Mouse (Mus musculus) lung, embryonic 15.5 days (tissue): Measurements from ENCODE around the gene Myl7. TPM values are rescaled to one million over a fixed set of nuclear protein-coding genes. Genes with fewer than 3 reads are reported as not detected.

Experiments
- ATAC-seq: fragments of 200-750 bp; cut with Nextera tagmentation; 2 replicates; pipeline ENCODE4 v1.8.0; 2017; ENCODE audit warnings: moderate number of reproducible peaks, borderline replicate concordance; ENCODE audit not compliant: low FRiP score, low TSS enrichment; ENCODE audit errors: extremely low read depth
- H3K27ac ChIP-seq: fragments of 300-500 bp; sonication (generic); 2 replicates; pipeline ENCODE4 v1.5.1; 2015; ENCODE audit warnings: moderate library complexity, mild to moderate bottlenecking, inconsistent platforms
- H3K27me3 ChIP-seq: fragments of 300-500 bp; sonication (generic); 2 replicates; pipeline ENCODE4 v1.6.1; 2015; ENCODE audit warnings: inconsistent platforms
- H3K36me3 ChIP-seq: fragments of 300-500 bp; sonication (generic); 2 replicates; pipeline ENCODE4 v1.6.1; 2015; ENCODE audit warnings: inconsistent platforms
- H3K4me1 ChIP-seq: fragments of 300-500 bp; sonication (generic); 2 replicates; pipeline ENCODE4 v1.6.1; 2015; ENCODE audit warnings: inconsistent platforms
- H3K4me2 ChIP-seq: fragments of 300-500 bp; sonication (generic); 2 replicates; pipeline ENCODE4 v1.6.1; 2015; ENCODE audit warnings: inconsistent platforms, mild to moderate bottlenecking, moderate library complexity
- H3K4me3 ChIP-seq: fragments of 300-500 bp; sonication (generic); 2 replicates; pipeline ENCODE4 v1.5.1; 2015; ENCODE audit warnings: mild to moderate bottlenecking, inconsistent platforms
- H3K9ac ChIP-seq: fragments of 300-500 bp; sonication (generic); 2 replicates; pipeline ENCODE4 v1.6.1; 2015; ENCODE audit warnings: inconsistent platforms
- H3K9me3 ChIP-seq: fragments of 300-500 bp; sonication (generic); 2 replicates; pipeline ENCODE4 v1.6.1; 2016; ENCODE audit warnings: inconsistent platforms
- WGBS: fragments of 180-500 bp; shearing (Covaris S2); methylation state at CpG from one replicate; pipeline ENCODE4 v1.1.7; 2015; 5-methylcytosine and 5-hydroxymethylcytosine counted together
- polyA plus RNA-seq: library from polyadenylated mRNA; unstranded; fragments of >200 nt; fragmentation: Nextera tagmentation; extraction: Ambion mirVana; gene quantifications from 2 replicates; pipeline ENCODE4 v1.2.1, GENCODE M21; 2015

Gene Myl7
- polyA plus RNA-seq, 1 experiment from 2014 or later = 720 TPM

GRCm38 (mm10) chr11:5848741-5849140 lies 49.8 kb downstream of the Myl7 start:
- Histone ChIP-seq H3K36me3 (no peaks in the 10 kb centered on the region), H3K9ac (no peak overlapping the region), H3K27me3 (no peaks in the 10 kb centered on the region), H3K4me2 (no peak overlapping the region), H3K4me1 (peaks cover 8% of the 10 kb centered on the region; the same call in 1 of the 2 replicates), H3K27ac (no peak overlapping the region), H3K4me3 (no peak overlapping the region), H3K9me3 (no peaks in the 10 kb centered on the region)
- WGBS = 61% methylated on average over 6 of the region's 6 CpGs
- no peak for ATAC-seq

DNA sequence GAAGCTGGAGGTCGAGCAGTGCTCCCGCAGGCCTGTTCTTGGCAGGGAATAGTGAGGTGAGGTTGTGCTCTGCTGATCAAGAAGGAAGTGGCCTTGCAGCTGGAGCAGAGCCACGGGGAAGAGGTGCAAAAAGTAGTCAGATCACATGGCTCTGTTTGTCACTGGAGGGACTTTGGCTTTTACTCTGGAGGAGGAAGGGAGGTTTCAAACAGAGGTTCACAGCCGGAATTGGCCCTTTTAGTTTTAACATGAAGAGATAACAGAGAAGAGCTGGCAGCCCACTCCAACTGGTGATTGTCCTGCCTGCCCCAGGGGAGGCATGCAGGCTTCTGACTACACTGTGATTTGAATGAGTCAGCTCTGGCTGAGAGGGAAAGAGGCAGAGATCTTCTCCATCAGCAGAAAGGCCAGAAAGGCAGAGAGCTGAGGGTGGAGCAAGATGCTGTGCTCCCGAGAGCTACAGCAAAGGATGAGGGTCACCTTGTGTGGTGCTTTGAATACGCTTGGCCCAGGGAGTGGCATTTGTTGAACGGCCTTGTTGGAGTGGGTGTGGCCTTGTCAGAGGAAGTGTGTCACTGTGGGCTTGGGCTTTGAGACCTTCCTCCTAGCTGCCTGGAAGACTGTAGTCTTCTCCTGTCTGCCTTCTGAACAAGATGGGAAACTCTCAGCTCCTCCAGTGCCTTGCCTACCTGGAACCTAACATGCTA lies 51.8 kb downstream of the Myl7 start:
- 56% methylated on average over 7 of the region's 7 CpGs for WGBS
- no peak overlapping the region for H3K4me2 ChIP-seq
- H3K9me3 ChIP-seq = no peaks in the 10 kb centered on the region
- H3K27ac ChIP-seq = no peak overlapping the region
- H3K4me3 ChIP-seq = no peak overlapping the region
- H3K36me3 ChIP-seq = no peaks in the 10 kb centered on the region
- 0 out of 2 replicates have a peak, but pooled peaks cover 2% of the 10 kb centered on the region for H3K4me1 ChIP-seq
- ATAC-seq = no peak
- H3K27me3 ChIP-seq = no peaks in the 10 kb centered on the region
- H3K9ac ChIP-seq = no peak overlapping the region

Other genes starting within 250 kb of the Myl7 start
- gene Mrps24, start 183.1 kb downstream of the Myl7 start, polyA plus RNA-seq = 179 and 188 TPM in 2 replicates
- 24.6 and 24.8 TPM in 2 replicates for gene Urgcp, start 136.4 kb downstream of the Myl7 start, polyA plus RNA-seq
- 111 and 115 TPM in 2 replicates for gene Dbnl, start 110.3 kb downstream of the Myl7 start, polyA plus RNA-seq
- gene Pgam2, start 95.0 kb downstream of the Myl7 start, polyA plus RNA-seq = 29.6 and 49.3 TPM in 2 replicates
- 7.1 and 10.0 TPM in 2 replicates for gene Polm, start 60.8 kb downstream of the Myl7 start, polyA plus RNA-seq
- gene Aebp1, start 36.8 kb downstream of the Myl7 start, polyA plus RNA-seq = 31.3 and 37.6 TPM in 2 replicates
- 149 and 160 TPM in 2 replicates for gene Pold2, start 20.5 kb downstream of the Myl7 start, polyA plus RNA-seq
- gene Gck, start 51.3 kb upstream of the Myl7 start, polyA plus RNA-seq = 1.7 and 1.9 TPM in 2 replicates
- 58.6 and 61.4 TPM in 2 replicates for gene Ykt6, start 56.9 kb upstream of the Myl7 start, polyA plus RNA-seq
- gene Camk2b, start 167.6 kb upstream of the Myl7 start, polyA plus RNA-seq = 0.79 and 1.4 TPM in 2 replicates